Mouse (Mus musculus) embryonic facial prominence, embryonic 10.5 days (tissue): ENCODE data around the gene Dock6. TPM values are rescaled to one million over a fixed set of nuclear protein-coding genes. Genes with fewer than 3 reads are reported as not detected.
A peak's percentile ranks its signal among the peaks of the same experiment; 100 is the strongest.
"Not testable (repeated sequence)": the region's sequence is repeated elsewhere in the genome, so short reads cannot be mapped to it uniquely, and the experiment has no call there.

Experiments used
- DNase-seq: peaks from one replicate; pipeline ENCODE4 v3.0.0-alpha.2; 2017; ENCODE audit warnings: low spot score
- H3K27ac ChIP-seq: fragments of 300-500 bp; sonication (generic); replicated peaks from 2 replicates; pipeline ENCODE4 v1.5.1; 2016; ENCODE audit warnings: mild to moderate bottlenecking
- H3K27me3 ChIP-seq: fragments of 300-500 bp; sonication (generic); replicated peaks from 2 replicates; pipeline ENCODE4 v1.6.1; 2016; ENCODE audit warnings: low read depth, mild to moderate bottlenecking; ENCODE audit not compliant: poor library complexity, severe bottlenecking
- H3K36me3 ChIP-seq: fragments of 300-500 bp; sonication (generic); replicated peaks from 2 replicates; pipeline ENCODE4 v1.6.1; 2016; ENCODE audit warnings: mild to moderate bottlenecking, moderate library complexity
- H3K4me1 ChIP-seq: fragments of 300-500 bp; sonication (generic); 2 replicates; pipeline ENCODE4 v1.6.1; 2016
- H3K4me3 ChIP-seq: fragments of 300-500 bp; sonication (generic); 2 replicates; pipeline ENCODE4 v1.5.1; 2016; ENCODE audit warnings: mild to moderate bottlenecking, moderate library complexity
- H3K9me3 ChIP-seq: fragments of 300-500 bp; sonication (generic); 2 replicates; pipeline ENCODE4 v1.6.1; 2016; ENCODE audit warnings: mild to moderate bottlenecking
- WGBS: fragments of 180-500 bp; shearing (Covaris S2); methylation state at CpG from one replicate; pipeline ENCODE4 v1.1.7; 2016; 5-methylcytosine and 5-hydroxymethylcytosine counted together
- polyA plus RNA-seq: library from polyadenylated mRNA; unstranded; fragments of >200 nt; fragmentation: Nextera tagmentation; extraction: Ambion mirVana; gene quantifications from 2 replicates; pipeline ENCODE4 v1.2.1, GENCODE M21; 2016

Dock6 gene
- polyA plus RNA-seq, 1 experiment from 2014 or later, result 27.2 TPM

- Histone ChIP-seq H3K4me3 (peak within 1 kb of the TSS; percentile 72), H3K27ac (peak within 1 kb of the TSS; percentile 96), H3K36me3 (peaks cover 55% of the 10 kb centered on the region), H3K9me3 (no peaks in the 10 kb centered on the region), H3K4me1 (peaks cover 50% of the 10 kb centered on the region), H3K27me3 (no peaks in the 10 kb centered on the region)
- WGBS, result under 1% methylated on average over 52 of the region's 52 CpGs
- peak; percentile 92 for DNase-seq
Measured at GRCm38 (mm10) chr9:21798345-21799009, 54.0 kb downstream of the Dock6 start, which contains the start of gene Kank2. Kank2 (minus strand) TSS chr9:21798744.

- H3K27ac ChIP-seq, result peak overlapping the region; percentile 96
- under 1% methylated on average over 25 of the region's 26 CpGs for WGBS
- H3K36me3 ChIP-seq, result peaks cover 60% of the 10 kb centered on the region
- no peaks in the 10 kb centered on the region for H3K9me3 ChIP-seq
- no peaks in the 10 kb centered on the region for H3K27me3 ChIP-seq
- H3K4me1 ChIP-seq, result peaks cover 50% of the 10 kb centered on the region
- peak; percentile 89 for DNase-seq
- peak overlapping the region; percentile 72 for H3K4me3 ChIP-seq
Measured at GRCm38 (mm10) chr9:21797921-21798344, 54.5 kb downstream of the Dock6 start.

GRCm38 (mm10) chr9:21796919-21797318, 55.5 kb downstream of the Dock6 start:
- no peaks in the 10 kb centered on the region for H3K27me3 ChIP-seq

GRCm38 (mm10) chr9:21796259-21796658, 56.2 kb downstream of the Dock6 start:
- DNase-seq, result peak; percentile 56
- WGBS, result 47% methylated on average over 3 of the region's 3 CpGs
- H3K27me3 ChIP-seq, result no peaks in the 10 kb centered on the region
- H3K4me3 ChIP-seq, result peak overlapping the region; percentile 72
- H3K27ac ChIP-seq, result peak overlapping the region; percentile 96
- H3K4me1 ChIP-seq, result peaks cover 58% of the 10 kb centered on the region
- no peaks in the 10 kb centered on the region for H3K9me3 ChIP-seq
- peaks cover 60% of the 10 kb centered on the region for H3K36me3 ChIP-seq

More at GRCm38 (mm10) chr9:21796919-21797318, 55.5 kb downstream of the Dock6 start:
- peaks cover 60% of the 10 kb centered on the region for H3K36me3 ChIP-seq
- H3K27ac ChIP-seq, result peak overlapping the region; percentile 96
- no peak for DNase-seq
- H3K4me3 ChIP-seq, result peak overlapping the region; percentile 72
- no peaks in the 10 kb centered on the region for H3K9me3 ChIP-seq
- H3K4me1 ChIP-seq, result peaks cover 58% of the 10 kb centered on the region
- 64% methylated on average over 3 of the region's 3 CpGs for WGBS

- H3K27me3 ChIP-seq, result no peaks in the 10 kb centered on the region
- WGBS, result 71% methylated on average over 5 of the region's 5 CpGs
- H3K27ac ChIP-seq, result peak overlapping the region; percentile 96
- H3K4me1 ChIP-seq, result peaks cover 58% of the 10 kb centered on the region
- peaks cover 60% of the 10 kb centered on the region for H3K36me3 ChIP-seq
- peak overlapping the region; percentile 72 for H3K4me3 ChIP-seq
- no peaks in the 10 kb centered on the region for H3K9me3 ChIP-seq
- no peak for DNase-seq
Measured at GRCm38 (mm10) chr9:21795579-21795978, 56.9 kb downstream of the Dock6 start.

GRCm38 (mm10) chr9:21794925-21795324, 57.5 kb downstream of the Dock6 start:
- no peaks in the 10 kb centered on the region for H3K27me3 ChIP-seq
- WGBS, result 96% methylated on average over 25 of the region's 25 CpGs
- peaks cover 65% of the 10 kb centered on the region for H3K36me3 ChIP-seq
- no peak overlapping the region for H3K4me3 ChIP-seq
- H3K27ac ChIP-seq, result peak overlapping the region; percentile 96
- peaks cover 53% of the 10 kb centered on the region for H3K4me1 ChIP-seq
- H3K9me3 ChIP-seq, result no peaks in the 10 kb centered on the region
- DNase-seq, result no peak

GRCm38 (mm10) chr9:21794344-21794834, 58.0 kb downstream of the Dock6 start:
- Histone ChIP-seq H3K9me3 (no peaks in the 10 kb centered on the region), H3K36me3 (peaks cover 70% of the 10 kb centered on the region), H3K27ac (no peak overlapping the region), H3K4me3 (no peak overlapping the region), H3K4me1 (peaks cover 51% of the 10 kb centered on the region), H3K27me3 (no peaks in the 10 kb centered on the region)
- 97% methylated on average over 18 of the region's 18 CpGs for WGBS
- no peak for DNase-seq

GRCm38 (mm10) chr9:21793507-21793906, 58.9 kb downstream of the Dock6 start:
- WGBS, result 97% methylated on average over 6 of the region's 6 CpGs
- H3K27me3 ChIP-seq, H3K9me3 ChIP-seq, DNase-seq, H3K4me3 ChIP-seq, H3K27ac ChIP-seq: not testable (repeated sequence)
- peaks cover 79% of the 10 kb centered on the region for H3K36me3 ChIP-seq
- H3K4me1 ChIP-seq, result peaks cover 42% of the 10 kb centered on the region

- peaks cover 87% of the 10 kb centered on the region for H3K36me3 ChIP-seq
- H3K4me3 ChIP-seq, result no peak overlapping the region
- peaks cover 37% of the 10 kb centered on the region for H3K4me1 ChIP-seq
- WGBS, result 86% methylated on average over 8 of the region's 8 CpGs
- no peak for DNase-seq
- H3K27me3 ChIP-seq, result no peaks in the 10 kb centered on the region
- H3K27ac ChIP-seq, result no peak overlapping the region
- no peaks in the 10 kb centered on the region for H3K9me3 ChIP-seq
Measured at GRCm38 (mm10) chr9:21792644-21793043, 59.8 kb downstream of the Dock6 start.

GRCm38 (mm10) chr9:21791861-21792260, 60.6 kb downstream of the Dock6 start:
- Histone ChIP-seq H3K27me3 (no peaks in the 10 kb centered on the region), H3K4me1 (peaks cover 35% of the 10 kb centered on the region), H3K36me3 (peaks cover 94% of the 10 kb centered on the region), H3K27ac (no peak overlapping the region), H3K9me3 (no peaks in the 10 kb centered on the region), H3K4me3 (no peak overlapping the region)
- DNase-seq, result no peak
- 93% methylated on average over 8 of the region's 8 CpGs for WGBS

- H3K27me3 ChIP-seq, result no peaks in the 10 kb centered on the region
- no peak overlapping the region for H3K27ac ChIP-seq
- H3K4me1 ChIP-seq, result peaks cover 14% of the 10 kb centered on the region
- no peaks in the 10 kb centered on the region for H3K9me3 ChIP-seq
- H3K4me3 ChIP-seq, result no peak overlapping the region
- H3K36me3 ChIP-seq, result peaks cover 97% of the 10 kb centered on the region
- WGBS, result 91% methylated on average over 9 of the region's 9 CpGs
- no peak for DNase-seq
Measured at GRCm38 (mm10) chr9:21788234-21788633, 64.2 kb downstream of the Dock6 start.

- peaks cover 10% of the 10 kb centered on the region for H3K4me1 ChIP-seq
- no peak overlapping the region for H3K27ac ChIP-seq
- no peak overlapping the region for H3K4me3 ChIP-seq
- no peak for DNase-seq
- no peaks in the 10 kb centered on the region for H3K9me3 ChIP-seq
- H3K27me3 ChIP-seq, result no peaks in the 10 kb centered on the region
- H3K36me3 ChIP-seq, result peaks cover 95% of the 10 kb centered on the region
- WGBS, result 86% methylated on average over 5 of the region's 5 CpGs
Measured at GRCm38 (mm10) chr9:21787654-21788053, 64.8 kb downstream of the Dock6 start.

- peak; percentile 82 for DNase-seq
- Histone ChIP-seq H3K9me3 (no peaks in the 10 kb centered on the region), H3K27me3 (no peaks in the 10 kb centered on the region), H3K4me1 (peaks cover 6% of the 10 kb centered on the region), H3K4me3 (0 out of 2 replicates have a peak overlapping the region, but pooled peaks have one; percentile 20), H3K36me3 (peaks cover 95% of the 10 kb centered on the region), H3K27ac (peak overlapping the region; percentile 73)
- WGBS, result 7% methylated on average over 6 of the region's 6 CpGs
Measured at GRCm38 (mm10) chr9:21786906-21787305, 65.5 kb downstream of the Dock6 start.
